Mouse (Mus musculus): ENCODE results near the gene Cbx7.
"Not testable (repeated sequence)": the region's sequence is repeated elsewhere in the genome, so short reads cannot be mapped to it uniquely, and the experiment has no call there.

Cbx7 gene

DNA sequence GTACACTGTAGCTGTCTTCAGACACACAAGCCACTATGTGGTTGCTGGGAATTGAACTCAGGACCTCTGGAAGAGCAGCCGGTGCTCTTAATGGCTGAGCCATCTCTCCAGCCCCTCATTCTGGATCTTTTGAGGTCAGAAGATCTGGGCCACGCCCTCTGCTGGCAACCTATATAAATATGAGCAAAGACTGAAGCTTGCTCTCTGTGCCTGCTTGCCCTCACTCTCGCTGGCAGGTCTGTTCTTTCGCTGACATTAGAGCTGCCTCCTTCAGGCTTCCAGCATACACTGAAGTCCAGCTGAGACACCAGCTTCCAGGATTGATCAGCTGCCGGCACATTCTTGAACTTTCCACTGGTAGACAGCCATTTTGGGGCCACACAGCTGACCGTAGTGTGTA lies 23.2 kb downstream of the Cbx7 start:
- DNase-seq (ENCODE audit: low read depth): peak; percentile 49

DNA sequence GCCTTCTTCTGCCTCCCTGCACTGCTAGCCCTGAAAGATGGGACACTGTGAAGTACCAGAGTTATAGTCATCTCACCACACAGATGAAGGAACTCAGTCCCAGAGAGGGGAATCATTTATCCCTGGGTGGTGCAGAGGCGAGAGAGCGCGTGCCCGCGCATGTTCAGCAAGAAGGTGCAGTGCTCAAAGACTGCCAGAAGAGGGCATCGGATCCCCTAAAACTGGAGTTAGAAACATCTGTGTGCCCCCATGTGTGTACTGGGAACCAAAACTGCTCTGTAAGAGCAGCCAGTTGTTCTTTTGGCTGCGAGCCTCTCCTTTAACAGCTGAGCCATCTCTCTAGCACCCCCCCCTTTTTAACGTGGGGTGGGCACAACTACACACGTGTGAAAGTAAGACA lies 24.1 kb downstream of the Cbx7 start:
- peak; percentile 47 for DNase-seq (ENCODE audit: low read depth)

GRCm38 (mm10) chr15:79946022-79946421 lies 24.9 kb downstream of the Cbx7 start:
- DNase-seq (ENCODE audit: low read depth): peak; percentile 92

DNA sequence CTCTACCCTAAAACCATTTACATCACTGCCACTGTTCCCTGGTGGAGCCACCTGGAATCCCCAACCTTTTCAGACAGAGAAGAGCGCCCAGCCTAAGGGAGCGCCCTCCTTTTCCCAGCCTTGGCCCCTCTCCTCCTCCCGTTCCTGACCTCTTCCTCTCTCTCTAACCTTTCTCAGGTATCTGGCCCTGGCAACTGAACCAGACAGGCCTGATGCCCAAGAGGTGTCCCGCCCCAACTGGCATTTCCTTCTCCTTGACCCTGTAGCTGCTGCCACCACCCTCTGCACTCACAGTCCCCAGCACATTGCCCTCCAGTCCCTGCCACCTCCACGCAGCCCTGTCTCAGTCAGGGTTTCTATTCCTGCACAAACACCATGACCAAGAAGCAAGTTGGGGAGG lies 26.0 kb downstream of the Cbx7 start:
- no peak for DNase-seq (ENCODE audit: low read depth)

DNA sequence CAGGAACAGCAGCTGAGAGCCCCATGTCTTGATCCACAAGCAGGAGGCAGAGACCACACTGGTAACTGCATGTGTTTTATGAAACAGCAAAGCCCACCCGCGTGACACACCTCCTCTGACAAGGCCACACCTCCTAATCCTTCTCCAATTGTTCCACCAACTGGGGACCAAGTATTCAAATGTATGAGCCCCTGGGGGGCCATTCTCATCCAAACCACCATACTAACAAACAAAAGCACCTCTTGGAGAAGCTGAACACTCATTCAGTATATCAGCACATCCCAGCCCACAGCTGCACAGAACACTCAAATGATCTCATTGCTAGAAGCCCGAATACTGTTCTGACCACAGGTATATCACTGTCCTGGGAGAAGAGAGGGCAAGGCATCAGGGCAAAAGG lies 27.3 kb downstream of the Cbx7 start:
- no peak for DNase-seq (ENCODE audit: low read depth)

DNA sequence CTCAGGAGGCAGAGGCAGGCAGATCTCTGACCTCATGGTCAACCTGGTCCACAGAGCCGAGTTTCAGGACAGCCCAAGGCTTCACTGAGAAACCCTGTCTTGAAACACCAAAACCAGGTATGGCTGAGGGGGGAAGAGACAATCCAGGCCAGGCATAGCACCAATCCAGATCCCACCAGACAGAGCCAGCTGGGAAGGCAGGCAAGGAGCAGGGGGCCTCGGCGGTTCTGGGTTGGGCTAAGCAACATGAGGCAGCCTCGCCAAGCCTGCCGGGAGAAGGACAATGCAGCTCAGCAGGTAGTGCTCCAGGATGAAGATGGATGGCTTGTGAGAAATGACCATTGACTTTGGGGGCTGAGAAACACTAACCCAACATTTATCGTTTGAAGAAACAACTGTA lies 28.4 kb downstream of the Cbx7 start:
- DNase-seq (ENCODE audit: low read depth): no peak

GRCm38 (mm10) chr15:79940932-79941331 lies 30.0 kb downstream of the Cbx7 start:
- DNase-seq (ENCODE audit: low read depth): peak; percentile 84

GRCm38 (mm10) chr15:79939913-79940312 lies 31.0 kb downstream of the Cbx7 start:
- DNase-seq (ENCODE audit: low read depth): no peak

- not testable (repeated sequence) for DNase-seq (ENCODE audit: low read depth)
Observed at GRCm38 (mm10) chr15:79939501-79939900, 31.4 kb downstream of the Cbx7 start.

- DNase-seq (ENCODE audit: low read depth): no peak
Observed at GRCm38 (mm10) chr15:79939020-79939419, 31.9 kb downstream of the Cbx7 start.

DNA sequence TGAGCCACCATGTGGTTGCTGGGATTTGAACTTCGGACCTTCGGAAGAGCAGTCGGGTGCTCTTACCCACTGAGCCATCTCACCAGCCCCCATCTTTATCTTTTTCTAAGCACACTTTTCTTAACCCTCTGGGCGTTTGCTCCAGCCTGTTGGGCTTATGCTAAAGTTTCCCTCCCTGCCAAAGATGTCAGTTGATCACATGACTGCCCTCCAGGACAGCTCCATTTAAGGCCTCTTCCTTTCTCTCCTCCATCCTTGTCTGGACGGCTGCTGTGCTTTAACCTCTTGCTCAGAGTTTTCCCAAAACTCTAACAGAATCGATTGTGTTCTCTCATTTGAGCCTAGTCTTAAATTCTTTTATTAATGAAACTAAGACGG lies 34.6 kb downstream of the Cbx7 start:
- no peak for DNase-seq (ENCODE audit: low read depth)

GRCm38 (mm10) chr15:79935654-79936373 lies 35.1 kb downstream of the Cbx7 start:
- no peak for DNase-seq (ENCODE audit: low read depth)

GRCm38 (mm10) chr15:79934776-79935175 lies 36.1 kb downstream of the Cbx7 start:
- DNase-seq (ENCODE audit: low read depth): peak; percentile 59

- no peak for DNase-seq (ENCODE audit: low read depth)
Observed at GRCm38 (mm10) chr15:79933670-79934514, 37.0 kb downstream of the Cbx7 start.

- peak; percentile 47 for DNase-seq (ENCODE audit: low read depth)
Observed at GRCm38 (mm10) chr15:79933052-79933669, 37.8 kb downstream of the Cbx7 start.

DNA sequence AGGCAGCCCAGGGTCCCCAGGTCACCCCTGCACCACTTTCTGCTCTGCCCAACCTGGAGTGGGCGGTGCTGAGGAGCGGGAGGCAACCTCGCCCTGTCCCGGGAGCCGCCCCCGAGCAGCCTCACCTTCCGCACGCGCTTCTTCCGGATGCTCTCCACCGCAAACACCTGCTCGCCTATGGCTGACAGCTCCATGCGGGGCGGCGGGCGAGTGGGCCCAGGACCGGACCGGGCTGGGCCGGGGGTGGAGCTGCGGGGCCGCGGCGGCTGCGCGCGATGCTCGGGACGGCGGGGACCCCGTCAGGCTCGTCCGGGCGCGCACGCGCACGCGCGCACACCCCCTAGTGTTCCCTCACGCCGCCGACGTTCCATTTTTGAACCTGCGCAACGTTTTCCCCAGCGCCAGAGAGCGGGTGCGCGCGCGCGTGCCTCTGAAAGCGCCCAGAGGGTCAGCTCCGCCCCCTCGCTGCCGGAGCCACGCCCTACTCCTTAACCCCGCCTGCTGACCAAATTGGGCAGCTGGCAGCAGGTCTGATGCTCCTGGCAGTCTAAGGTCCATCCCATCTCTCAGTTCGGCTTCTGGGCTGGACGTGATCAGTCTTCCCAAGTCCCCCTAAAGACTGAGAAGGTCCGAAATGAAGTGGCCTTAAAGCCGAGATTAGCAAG lies 38.5 kb downstream of the Cbx7 start:
- DNase-seq (ENCODE audit: low read depth): peak; percentile 97

DNA sequence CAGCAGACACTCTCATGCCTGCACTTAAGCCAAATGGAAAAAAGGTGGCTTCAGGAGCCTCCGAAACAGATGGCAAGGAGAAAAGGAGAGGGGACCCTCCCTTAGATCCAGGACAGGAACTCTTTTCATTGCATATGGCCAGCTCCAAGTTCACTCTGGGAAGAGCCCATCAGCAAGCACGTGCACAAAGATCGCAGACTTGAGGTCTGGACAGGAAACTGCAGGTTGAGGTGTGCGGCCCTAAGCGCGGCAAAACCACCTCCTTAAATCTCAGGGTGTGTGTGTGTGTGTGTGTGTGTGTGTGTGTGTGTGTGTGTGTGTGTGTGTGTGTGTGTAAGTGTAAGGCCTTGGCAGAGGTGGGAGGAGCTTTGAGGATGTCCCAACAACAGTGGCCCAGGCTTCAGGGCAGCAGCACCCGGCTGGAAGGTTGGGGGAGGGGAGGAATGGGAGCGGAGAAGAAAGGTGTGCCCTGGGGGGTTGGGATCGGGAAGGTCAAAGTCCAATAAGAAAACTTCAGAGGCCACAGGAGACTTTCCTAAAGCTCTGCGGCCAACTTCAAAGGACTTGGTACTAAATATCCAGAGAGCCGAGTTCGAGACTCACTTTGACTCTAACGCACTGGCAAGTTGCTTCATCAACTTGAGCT lies 39.3 kb downstream of the Cbx7 start:
- peak; percentile 72 for DNase-seq (ENCODE audit: low read depth)

DNA sequence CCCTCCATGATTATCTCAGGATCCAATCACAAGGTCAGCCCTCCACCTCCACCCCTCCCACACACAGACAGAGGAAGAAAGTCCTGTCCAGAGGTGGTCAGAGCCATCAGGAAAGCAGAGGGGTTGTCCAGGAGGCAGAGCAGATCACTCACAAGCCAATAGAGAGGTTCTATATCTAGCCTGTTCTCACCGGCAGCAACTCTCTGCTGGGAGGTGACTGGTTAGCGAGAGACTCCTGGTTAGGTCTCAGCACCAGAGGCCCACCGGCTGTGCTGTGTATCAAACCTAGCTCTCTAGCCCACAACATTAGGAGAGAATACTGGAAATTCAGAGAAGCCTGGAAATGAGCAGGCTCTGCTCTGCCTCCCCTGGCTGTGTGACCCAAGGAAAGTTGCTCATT lies 41.2 kb downstream of the Cbx7 start:
- DNase-seq (ENCODE audit: low read depth): no peak

GRCm38 (mm10) chr15:79928736-79929135 lies 42.2 kb downstream of the Cbx7 start:
- no peak for DNase-seq (ENCODE audit: low read depth)

DNA sequence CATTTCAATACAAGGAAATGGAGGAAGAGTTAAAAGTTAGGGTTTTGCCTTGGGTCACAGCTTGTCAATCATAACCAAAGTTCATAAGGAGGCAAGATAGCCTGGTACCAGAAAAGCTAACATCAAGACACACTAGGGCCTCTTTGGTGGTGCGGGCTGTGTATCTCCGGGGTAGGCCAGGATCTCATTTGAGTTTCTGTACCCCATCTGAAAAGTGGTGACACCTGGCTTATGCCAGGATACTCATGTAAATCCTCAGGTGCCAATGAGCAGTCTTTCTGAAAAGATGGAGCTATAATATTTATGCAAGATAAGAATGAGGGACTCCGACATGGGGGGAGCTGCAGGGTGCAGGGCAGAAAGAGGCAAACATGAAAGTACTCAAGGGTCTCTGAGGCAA lies 42.6 kb downstream of the Cbx7 start:
- DNase-seq (ENCODE audit: low read depth): no peak

- peak; percentile 97 for DNase-seq (ENCODE audit: low read depth)
Observed at GRCm38 (mm10) chr15:79927637-79928122, 43.2 kb downstream of the Cbx7 start.
